Mouse (Mus musculus) liver, embryonic 14 days (tissue): ENCODE measurements around the gene Fam24b. TPM values are rescaled to one million over a fixed set of nuclear protein-coding genes. Genes with fewer than 3 reads are reported as not detected.

Experiments used
- polyA plus RNA-seq: library from polyadenylated mRNA; depleted of rRNA; stranded (reverse); fragments of >200 nt; gene quantifications from 2 replicates; pipeline ENCODE4 v1.2.3, GENCODE M21; 2012; rRNA removed

The Fam24b gene
- polyA plus RNA-seq: 0.07 and 0.17 TPM in 2 replicates

GRCm38 (mm10) chr7:131329416-131329815, at the start of gene Fam24b:
TSS of gene Fam24b (minus strand) at chr7:131329516.

GRCm38 (mm10) chr7:131370648-131371469, 41.5 kb upstream of the Fam24b start, which contains the start of gene Pstk:
TSS of gene Pstk (plus strand) at chr7:131371141.

DNA sequence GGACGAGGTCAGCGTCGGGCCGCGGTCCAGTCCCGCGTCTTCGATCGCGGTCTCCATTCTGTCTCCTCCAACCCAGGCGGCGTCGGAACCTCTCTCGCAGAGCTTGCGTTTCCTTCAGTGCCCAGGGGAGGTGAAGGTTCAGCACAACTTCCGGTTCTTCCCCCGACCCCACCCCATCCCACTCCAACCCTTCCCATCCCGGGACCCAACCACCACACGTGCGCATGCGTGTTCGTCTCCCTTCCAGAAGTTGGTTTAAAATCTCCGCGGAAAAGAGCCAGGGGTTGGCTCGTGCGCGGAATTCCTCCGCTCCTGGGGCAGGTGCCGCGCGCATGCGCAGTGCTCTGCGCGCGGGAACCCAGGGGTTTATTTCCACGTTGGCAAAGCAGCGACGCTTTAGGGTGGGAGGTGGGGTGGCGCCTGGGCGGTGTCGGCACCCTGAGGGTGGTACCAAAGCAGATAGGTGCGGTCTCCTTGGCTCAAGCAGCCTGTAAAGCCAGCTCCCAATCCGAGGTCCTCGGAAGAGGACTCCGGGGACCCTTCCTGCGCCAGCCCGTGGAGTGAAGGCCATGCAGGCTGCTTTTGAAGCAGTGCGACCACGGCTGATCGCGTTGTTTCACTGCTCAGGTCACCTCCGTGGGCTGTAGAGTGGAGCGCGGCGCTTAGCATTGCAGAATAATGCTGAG, 33.4 kb upstream of the Fam24b start, which contains the start of gene 2310057M21Rik:
2310057M21Rik (minus strand) TSS at position 145 of the 686 bp plus-strand sequence.

GRCm38 (mm10) chr7:131333564-131333963, 4.2 kb upstream of the Fam24b start, which contains the start of gene Fam24a:
TSS of gene Fam24a (plus strand) at chr7:131333864.

GRCm38 (mm10) chr7:131322192-131322591, 7.1 kb downstream of the Fam24b start, which contains the start of gene Cuzd1:
TSS of gene Cuzd1 (minus strand) at chr7:131322292.

Other genes starting within 250 kb of the Fam24b start
- gene 4933402N03Rik, start 183.2 kb downstream of the Fam24b start, polyA plus RNA-seq: not detected in 2 replicates
- gene 5430419D17Rik, start 155.1 kb downstream of the Fam24b start, polyA plus RNA-seq: not detected in 2 replicates
- not detected in 2 replicates for gene Cuzd1, start 7.2 kb downstream of the Fam24b start, polyA plus RNA-seq
- not detected in 2 replicates for gene Fam24a, start 4.3 kb upstream of the Fam24b start, polyA plus RNA-seq
- 3.8 and 4.8 TPM in 2 replicates for gene 2310057M21Rik, start 33.2 kb upstream of the Fam24b start, polyA plus RNA-seq
- gene Pstk, start 41.6 kb upstream of the Fam24b start, polyA plus RNA-seq: 13.9 and 16.0 TPM in 2 replicates
- gene Ikzf5, start 81.0 kb upstream of the Fam24b start, polyA plus RNA-seq: 9.6 and 11.3 TPM in 2 replicates
- 5.3 and 5.6 TPM in 2 replicates for gene Acadsb, start 81.1 kb upstream of the Fam24b start, polyA plus RNA-seq
- not detected in 2 replicates for gene Hmx3, start 213.4 kb upstream of the Fam24b start, polyA plus RNA-seq
- gene Hmx2, start 219.3 kb upstream of the Fam24b start, polyA plus RNA-seq: not detected in 2 replicates
- gene Bub3, start 230.7 kb upstream of the Fam24b start, polyA plus RNA-seq: 78.0 and 87.5 TPM in 2 replicates